Mouse (Mus musculus): ENCODE measurements around the gene Smoc2. TPM values are rescaled to one million over a fixed set of nuclear protein-coding genes. Genes with fewer than 3 reads are reported as not detected.

The Smoc2 gene
- not detected in 2 replicates for total RNA-seq (2012; rRNA removed)
- not detected for polyA plus RNA-seq (2012; ENCODE audit: insufficient read depth in 1 of 2, insufficient read length in 2 of 2, low read depth in 1 of 2, low replicate concordance in 2 of 2, missing spikeins in 1 of 2)

DNA sequence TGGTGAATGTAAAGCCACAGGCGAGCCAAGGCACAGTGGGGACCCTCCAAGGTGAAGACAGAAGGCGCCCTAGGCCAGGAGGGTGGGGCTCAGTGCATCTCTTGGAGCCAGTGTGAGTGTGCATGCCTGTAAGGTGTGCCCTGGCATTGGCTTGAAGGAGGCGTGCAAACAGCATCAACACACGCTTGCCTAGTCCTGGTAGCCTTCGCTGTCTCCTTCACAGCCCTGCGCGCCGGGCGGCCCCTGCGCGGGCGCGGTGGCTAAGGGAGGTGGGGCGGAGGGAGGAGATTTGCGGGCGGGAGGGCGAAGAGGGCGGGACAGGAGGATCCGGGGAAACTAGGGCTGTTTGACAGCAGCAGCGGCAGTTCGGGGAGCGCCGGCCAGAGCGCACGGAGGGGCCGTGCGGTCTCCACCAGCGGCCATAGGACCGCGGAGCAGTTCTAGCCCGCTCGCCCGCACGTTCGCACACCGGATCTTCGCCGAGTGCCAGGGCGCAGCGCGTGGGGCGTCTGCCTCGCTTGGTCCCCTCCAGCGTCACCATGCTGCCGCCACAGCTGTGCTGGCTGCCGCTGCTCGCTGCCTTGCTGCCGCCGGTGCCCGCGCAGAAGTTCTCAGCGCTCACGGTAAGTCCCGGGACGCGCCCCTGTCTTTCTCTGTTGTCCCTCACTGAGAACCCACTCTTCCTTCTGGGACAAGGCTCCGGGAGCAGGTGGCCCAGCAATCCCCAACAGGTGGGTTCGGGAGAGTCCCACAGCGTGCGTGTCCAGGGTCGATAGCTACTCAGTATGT is at the start of gene Smoc2:
Gene Smoc2, plus strand, starts transcription at position 330 of the 789 bp plus-strand sequence.
- H3K36me3 ChIP-seq (ENCODE audit: control insufficient read depth in 1 of 2, insufficient read depth in 2 of 2, low read length in 2 of 2) = no peaks in the 10 kb centered on the region
- H3K79me2 ChIP-seq (ENCODE audit: control insufficient read depth, insufficient read depth, low read length, poor library complexity) = no peaks in the 10 kb centered on the region
- TF ChIP-seq MAZ (IDR thresholded peaks at IDR 0.05; ENCODE audit: low read depth, low read length) (no peak), MXI1 (IDR thresholded peaks at IDR 0.05; ENCODE audit: low read depth, low read length) (no peak), MEF2A (IDR thresholded peaks at IDR 0.05; ENCODE audit: extremely low read depth, insufficient replicate concordance, low read depth, low read length, poor library complexity, severe bottlenecking) (no peak), USF2 (IDR thresholded peaks at IDR 0.05; ENCODE audit: borderline replicate concordance in 1 of 2, insufficient read depth in 1 of 2, low read depth in 1 of 2, low read length in 2 of 2) (no peak), HCFC1 (IDR thresholded peaks at IDR 0.05; ENCODE audit: low read depth, low read length) (no peak), MAX (IDR thresholded peaks at IDR 0.05; ENCODE audit: low read length) (no peak), CHD1 (IDR thresholded peaks at IDR 0.05; ENCODE audit: low read depth, low read length) (no peak), ETS1 (IDR thresholded peaks at IDR 0.05; ENCODE audit: low read depth, low read length) (no peak), POLR2AphosphoS5 (IDR thresholded peaks at IDR 0.05; ENCODE audit: borderline replicate concordance, low read depth, low read length) (no peak)
- H3K9ac ChIP-seq (ENCODE audit: control insufficient read depth, low read depth, low read length, poor library complexity, severe bottlenecking) = no peak within 1 kb of the TSS
- no peaks in the 10 kb centered on the region; a peak in 1 of 4 replicates for H3K27me3 ChIP-seq (ENCODE audit: control insufficient read depth in 1 of 2, insufficient read depth in 2 of 2, low read length in 2 of 2)
- DNase-seq (ENCODE audit: low read depth, low spot score) = no peak
- no peak within 1 kb of the TSS for H3K4me3 ChIP-seq (ENCODE audit: control insufficient read depth in 1 of 2, insufficient read depth in 1 of 2, low read depth in 2 of 2, low read length in 2 of 2)
- no peaks in the 10 kb centered on the region for H3K9me3 ChIP-seq (replicated peaks; ENCODE audit: insufficient read depth, low read length)
- H3K4me1 ChIP-seq (ENCODE audit: control insufficient read depth in 1 of 2, insufficient read depth in 2 of 2, low read length in 2 of 2) = no peaks in the 10 kb centered on the region
- no peak within 1 kb of the TSS for H3K27ac ChIP-seq (ENCODE audit: control insufficient read depth, low read depth, low read length)

DNA sequence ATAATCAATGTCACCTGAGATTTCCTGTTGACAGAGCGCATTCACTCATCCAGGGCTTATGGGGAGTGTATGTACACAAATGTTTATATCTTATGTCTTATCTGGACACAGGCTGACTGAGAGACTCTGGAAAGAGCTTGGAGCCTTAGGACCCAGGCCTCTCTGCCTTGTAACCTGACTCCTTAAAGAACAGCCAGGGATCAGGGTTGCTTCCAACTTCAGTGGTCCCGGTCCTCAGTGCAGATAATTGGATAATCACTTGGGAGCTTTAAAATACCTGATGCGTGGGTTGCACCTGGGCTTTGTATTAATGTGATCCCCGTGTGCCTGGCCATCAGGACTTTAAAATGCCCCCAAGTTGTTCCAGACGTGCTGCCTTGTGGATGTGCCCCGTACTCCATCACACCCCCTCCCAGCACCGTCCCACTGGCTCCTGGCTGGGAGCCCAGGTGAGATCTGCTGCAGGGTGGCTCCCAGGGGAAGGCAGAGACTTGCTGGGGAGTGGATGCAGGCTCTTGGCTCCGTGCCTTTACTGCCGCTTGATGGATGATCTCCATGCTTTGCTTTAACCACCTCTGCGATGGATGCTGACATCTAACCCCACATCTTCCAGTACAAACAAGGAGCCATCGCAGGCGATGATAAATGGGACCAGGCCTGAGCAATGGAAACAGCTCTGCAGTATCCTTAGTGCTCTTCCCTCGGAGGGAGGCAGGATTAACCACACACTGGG is 48.4 kb upstream of the Smoc2 start:
- Histone ChIP-seq H3K79me2 (ENCODE audit: control insufficient read depth, insufficient read depth, low read length, poor library complexity) (no peaks in the 10 kb centered on the region), H3K27me3 (ENCODE audit: control insufficient read depth in 1 of 2, insufficient read depth in 2 of 2, low read length in 2 of 2) (no peaks in the 10 kb centered on the region), H3K9ac (ENCODE audit: control insufficient read depth, low read depth, low read length, poor library complexity, severe bottlenecking) (no peak overlapping the region), H3K9me3 (replicated peaks; ENCODE audit: insufficient read depth, low read length) (no peaks in the 10 kb centered on the region), H3K36me3 (ENCODE audit: control insufficient read depth in 1 of 2, insufficient read depth in 2 of 2, low read length in 2 of 2) (no peaks in the 10 kb centered on the region), H3K4me3 (ENCODE audit: control insufficient read depth in 1 of 2, insufficient read depth in 1 of 2, low read depth in 2 of 2, low read length in 2 of 2) (no peak overlapping the region), H3K27ac (ENCODE audit: control insufficient read depth, low read depth, low read length) (no peak overlapping the region), H3K4me1 (ENCODE audit: control insufficient read depth in 1 of 2, insufficient read depth in 2 of 2, low read length in 2 of 2) (no peaks in the 10 kb centered on the region)
- no peak for DNase-seq (ENCODE audit: low read depth, low spot score)
- TF ChIP-seq EP300 (IDR thresholded peaks at IDR 0.05; ENCODE audit: low read depth in 1 of 2, low read length in 2 of 2) (no peak), MEF2A (IDR thresholded peaks at IDR 0.05; ENCODE audit: extremely low read depth, insufficient replicate concordance, low read depth, low read length, poor library complexity, severe bottlenecking) (no peak), ETS1 (IDR thresholded peaks at IDR 0.05; ENCODE audit: low read depth, low read length) (no peak), KAT2A (conservative IDR thresholded peaks at IDR 0.05; ENCODE audit: low read depth, low read length) (no peak), TCF12 (IDR thresholded peaks at IDR 0.05; ENCODE audit: low read depth, low read length) (no peak), MXI1 (IDR thresholded peaks at IDR 0.05; ENCODE audit: low read depth, low read length) (no peak), NRF1 (IDR thresholded peaks at IDR 0.05; ENCODE audit: insufficient read depth, low read depth, low read length, poor library complexity, severe bottlenecking) (no peak), ZNF384 (IDR thresholded peaks at IDR 0.05; ENCODE audit: low read depth, low read length) (no peak), ZMIZ1 (IDR thresholded peaks at IDR 0.05; ENCODE audit: low read depth, low read length) (no peak), POLR2AphosphoS5 (IDR thresholded peaks at IDR 0.05; ENCODE audit: borderline replicate concordance, low read depth, low read length) (no peak), BHLHE40 (IDR thresholded peaks at IDR 0.05; ENCODE audit: borderline replicate concordance, low read depth, low read length) (no peak)

Measured in MEL (cell line).